11 mouse cellular contexts compared by ENCODE assay signal in the genomic region with DNA sequence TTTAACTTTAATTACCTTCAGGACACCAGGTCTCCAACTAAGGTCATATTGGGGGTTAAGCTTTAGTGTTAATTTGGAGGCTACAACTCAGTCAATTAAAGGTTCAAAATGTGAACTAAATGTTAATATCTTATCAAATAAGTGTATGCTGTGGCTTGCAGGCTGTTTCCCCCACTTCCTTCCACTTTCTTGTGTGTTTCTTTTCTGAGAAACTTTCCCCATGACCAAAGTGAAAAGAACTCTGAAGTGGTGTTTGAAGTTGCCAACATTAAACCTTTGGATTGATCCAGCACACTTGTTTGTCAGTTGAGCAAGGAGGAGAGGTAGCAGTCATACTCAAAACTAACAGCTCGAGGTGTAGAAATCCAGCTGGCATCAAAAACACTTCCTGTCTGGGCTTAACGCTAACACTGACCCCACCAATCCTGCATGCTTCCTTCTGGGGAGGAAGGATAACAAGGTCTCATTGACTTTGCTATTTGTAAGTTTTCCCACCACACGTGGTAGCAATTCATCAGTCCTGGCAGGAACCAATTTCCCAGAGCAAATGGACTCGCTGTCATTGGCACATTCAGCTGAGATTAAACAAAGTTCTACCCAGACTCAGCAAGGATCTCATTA.
DNase-seq lines count a peak whose midpoint lies in the region; ATAC-seq lines count a peak whose summit lies in the region.
"Had no signal": no experiment of that assay in that cellular context is flagged by ENCODE, and none has a peak within 500 bp of the region (broad histone marks: within the 10 kb centered on the region; RNA-seq: fewer than 3 reads in every experiment).

No protein-coding gene starts in this region.

- H3K4me3 ChIP-seq in embryonic facial prominence, embryonic 11.5 days (ENCODE audit: low read depth, low read length), result no peak overlapping the region
- H3K4me3 ChIP-seq in megakaryocyte, embryonic 14.5 days (replicated peaks), result peak overlapping the region; percentile 78
- H3K4me3 ChIP-seq: midbrain, embryonic 13.5 days had no signal

- DNase-seq in kidney, postnatal 36 days, result peak; percentile 10 to 12
- DNase-seq in kidney, adult 11 months, result no peak
- peak; percentile 64 for DNase-seq in embryonic facial prominence, embryonic 11.5 days (ENCODE audit: low spot score)
- DNase-seq in thymus, postnatal 10 days (ENCODE audit: low spot score in 2 of 2), result no peak
- DNase-seq in right cerebral cortex, postnatal 4 days, result no peak
- DNase-seq: gastrocnemius, postnatal 14 days; kidney, adult 18-20 months; thymus, adult 2 months had no signal

- H3K9ac ChIP-seq in embryonic facial prominence, embryonic 11.5 days (replicated peaks; ENCODE audit: low read length), result no peak overlapping the region
- H3K9ac ChIP-seq: midbrain, embryonic 13.5 days had no signal

- H3K27ac ChIP-seq in embryonic facial prominence, embryonic 11.5 days (replicated peaks; ENCODE audit: low read depth, low read length), result no peak overlapping the region
- H3K27ac ChIP-seq: midbrain, embryonic 13.5 days had no signal

- no peaks in the 10 kb centered on the region for H3K9me3 ChIP-seq in embryonic facial prominence, embryonic 11.5 days (replicated peaks; ENCODE audit: control insufficient read depth, low read length)
- no peaks in the 10 kb centered on the region for H3K9me3 ChIP-seq in megakaryocyte, embryonic 14.5 days
- H3K9me3 ChIP-seq: midbrain, embryonic 13.5 days had no signal

- 13% methylated on average over 4 of the region's 4 CpGs for WGBS in embryonic facial prominence, embryonic 11.5 days

- H3K4me2 ChIP-seq in embryonic facial prominence, embryonic 11.5 days (ENCODE audit: low read depth, low read length), result no peak overlapping the region
- H3K4me2 ChIP-seq: midbrain, embryonic 13.5 days had no signal

- H3K36me3 ChIP-seq in embryonic facial prominence, embryonic 11.5 days (replicated peaks; ENCODE audit: control insufficient read depth, insufficient read depth, low read depth, low read length), result no peaks in the 10 kb centered on the region
- no peaks in the 10 kb centered on the region for H3K36me3 ChIP-seq in megakaryocyte, embryonic 14.5 days (replicated peaks; ENCODE audit: low read length)
- H3K36me3 ChIP-seq: midbrain, embryonic 13.5 days had no signal

- no peaks in the 10 kb centered on the region for H3K27me3 ChIP-seq in embryonic facial prominence, embryonic 11.5 days (ENCODE audit: control insufficient read depth, insufficient read depth, low read length)
- H3K27me3 ChIP-seq in megakaryocyte, embryonic 14.5 days (replicated peaks), result no peaks in the 10 kb centered on the region
- H3K27me3 ChIP-seq: midbrain, embryonic 13.5 days had no signal

- ATAC-seq in embryonic facial prominence, embryonic 11.5 days (replicated peaks; ENCODE audit: insufficient number of reproducible peaks, low FRiP score, low TSS enrichment, low read depth), result no peak
- ATAC-seq in hematopoietic stem cell, adult 5-6 weeks (replicated peaks in 1 of 2; ENCODE audit: insufficient read depth in 1 of 2, low FRiP score in 2 of 2, low TSS enrichment in 1 of 2, low read depth in 1 of 2, poor library complexity in 2 of 2, severe bottlenecking in 2 of 2), result peak; percentile 58 to 66; a peak in 3 of 4 replicates
- ATAC-seq: midbrain, embryonic 13.5 days had no signal

- no peaks in the 10 kb centered on the region for H3K4me1 ChIP-seq in embryonic facial prominence, embryonic 11.5 days (ENCODE audit: control insufficient read depth, insufficient read depth, low read length)
- H3K4me1 ChIP-seq in megakaryocyte, embryonic 14.5 days, result peaks cover 28% of the 10 kb centered on the region
- H3K4me1 ChIP-seq: midbrain, embryonic 13.5 days had no signal

Comparison
In these comparisons a context has a peak if more than half of its experiments do, and no peak if none do; other contexts are left out.
1. DNase-seq: peak in kidney, postnatal 36 days (2 of 2) and embryonic facial prominence, embryonic 11.5 days (single experiment); none in kidney, adult 11 months (single experiment), thymus, postnatal 10 days (0 of 2) and right cerebral cortex, postnatal 4 days (single experiment).